8 mouse cellular contexts compared by ENCODE assay signal in the genomic region with DNA sequence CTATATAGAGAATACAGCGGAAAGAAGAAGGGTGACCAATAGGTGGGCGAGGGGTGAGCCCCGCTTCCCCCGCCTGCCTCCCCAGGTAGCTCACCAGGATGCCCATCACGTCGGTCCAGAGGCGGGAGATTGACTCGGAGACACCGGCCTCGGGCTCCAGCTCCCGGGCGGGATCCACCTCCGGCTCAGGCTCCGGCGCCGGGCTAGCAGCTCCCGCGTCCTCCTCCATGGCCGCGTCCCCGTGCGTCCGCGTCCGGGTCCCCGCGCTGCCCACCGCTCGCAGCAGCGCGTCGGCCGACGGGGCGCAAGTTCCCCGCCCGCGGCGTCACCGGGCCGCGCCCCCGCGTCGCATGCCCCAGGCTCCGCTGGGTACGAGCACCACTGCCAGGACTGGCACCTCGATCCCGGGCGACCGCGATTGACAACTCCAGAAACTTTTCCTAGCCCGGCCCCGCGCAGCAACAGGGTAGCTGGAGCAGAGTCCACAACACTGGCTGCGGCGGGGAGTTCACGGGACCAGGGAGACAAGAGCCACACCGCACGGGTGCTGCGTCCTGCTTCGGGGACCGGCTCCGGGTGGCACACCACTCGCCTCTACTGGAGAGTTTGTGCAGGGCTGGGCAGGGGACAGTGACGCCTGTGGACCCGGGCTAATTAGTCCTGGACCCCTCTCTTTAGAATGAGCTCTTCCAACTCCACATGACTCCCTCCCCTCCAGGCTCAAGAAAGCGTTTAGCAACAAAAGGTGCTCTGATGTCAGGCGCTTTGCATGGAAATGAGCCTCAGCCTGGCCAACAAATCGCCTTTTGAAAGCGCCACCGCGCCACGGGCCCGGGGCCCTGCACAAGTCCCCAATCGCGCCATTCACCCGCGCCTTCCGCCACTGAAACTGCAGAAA. TPM values are rescaled to one million over a fixed set of nuclear protein-coding genes. Genes with fewer than 3 reads are reported as not detected.
DNase-seq lines count a peak whose midpoint lies in the region; ATAC-seq lines count a peak whose summit lies in the region.

Gene Sash1 (minus strand): TSS at position 441 of the 898 bp plus-strand sequence.

- peak within 1 kb of the TSS; percentile 77 for H3K4me2 ChIP-seq in hindbrain, embryonic 11.5 days (replicated peaks; ENCODE audit: low read depth, low read length)
- H3K4me2 ChIP-seq in lung, embryonic 16.5 days (ENCODE audit: low read depth, low read length): peak within 1 kb of the TSS; percentile 76

- no peaks in the 10 kb centered on the region for H3K36me3 ChIP-seq in hindbrain, embryonic 11.5 days (ENCODE audit: control insufficient read depth, insufficient read depth, low read length)
- no peaks in the 10 kb centered on the region for H3K36me3 ChIP-seq in lung, embryonic 16.5 days (ENCODE audit: control insufficient read depth, insufficient read depth, low read length)

- peak within 1 kb of the TSS; percentile 93 for H3K27ac ChIP-seq in hindbrain, embryonic 11.5 days (ENCODE audit: low read depth, low read length)
- H3K27ac ChIP-seq in lung, embryonic 16.5 days (ENCODE audit: low read length): peak within 1 kb of the TSS; percentile 99

- no peaks in the 10 kb centered on the region for H3K4me1 ChIP-seq in hindbrain, embryonic 11.5 days (replicated peaks; ENCODE audit: control insufficient read depth, insufficient read depth, low read length)
- peaks cover 17% of the 10 kb centered on the region for H3K4me1 ChIP-seq in lung, embryonic 16.5 days (replicated peaks; ENCODE audit: control insufficient read depth, insufficient read depth, low read length)

- H3K9me3 ChIP-seq in hindbrain, embryonic 11.5 days (ENCODE audit: control insufficient read depth, low read length): no peaks in the 10 kb centered on the region
- no peaks in the 10 kb centered on the region for H3K9me3 ChIP-seq in lung, embryonic 16.5 days (ENCODE audit: control insufficient read depth, low read length)

- peak; percentile 94 for ATAC-seq in hindbrain, embryonic 11.5 days (ENCODE audit: low FRiP score)
- peak; percentile 93 for ATAC-seq in lung, embryonic 16.5 days (ENCODE audit: low read depth)

- peak within 1 kb of the TSS; percentile 77 for H3K9ac ChIP-seq in hindbrain, embryonic 11.5 days (ENCODE audit: low read depth, low read length)
- peak within 1 kb of the TSS; percentile 90 for H3K9ac ChIP-seq in lung, embryonic 16.5 days (ENCODE audit: low read length)

- under 1% methylated on average over 78 of the region's 80 CpGs for WGBS in hindbrain, embryonic 11.5 days
- under 1% methylated on average over 80 of the region's 80 CpGs for WGBS in lung, embryonic 16.5 days

- H3K4me3 ChIP-seq in hindbrain, embryonic 11.5 days (ENCODE audit: low read depth, low read length): peak within 1 kb of the TSS; percentile 68
- peak within 1 kb of the TSS; percentile 80 for H3K4me3 ChIP-seq in lung, embryonic 16.5 days (ENCODE audit: low read length)

- peak; percentile 83 for DNase-seq in NIH3T3 (ENCODE audit: low read depth)
- peak; percentile 44 for DNase-seq in cerebellum, adult 9-11 months
- DNase-seq in frontal cortex, postnatal 14 days (ENCODE audit: low spot score in 2 of 2): peak; percentile 65 to 67
- DNase-seq in hindbrain, embryonic 11.5 days (ENCODE audit: low spot score): peak; percentile 86
- DNase-seq in layer of hippocampus, postnatal 10 days (ENCODE audit: low spot score in 2 of 2): peak; percentile 76 to 82
- peak; percentile 75 for DNase-seq in ovary, postnatal 10 days (ENCODE audit: low spot score)
- DNase-seq in thymus, postnatal 0 days (ENCODE audit: low spot score): peak; percentile 60

- no peaks in the 10 kb centered on the region for H3K27me3 ChIP-seq in hindbrain, embryonic 11.5 days (ENCODE audit: control insufficient read depth, insufficient read depth, low read length)
- no peaks in the 10 kb centered on the region for H3K27me3 ChIP-seq in lung, embryonic 16.5 days (ENCODE audit: control insufficient read depth, insufficient read depth, low read depth, low read length)

RNA-seq across cellular contexts. Expression of gene Sash1, which starts in this region (rescaled TPM):
- polyA plus RNA-seq in hindbrain, embryonic 11.5 days (2014; fragmentation: Nextera tagmentation; extraction: Ambion mirVana): 5.2 and 6.5 TPM in 2 replicates
- total RNA-seq in layer of hippocampus, postnatal 10 days (2021): 100 to 1,000 TPM in 1 of 2 experiments, 10 to 100 TPM in 1; 92.0 to 101 TPM
- polyA plus RNA-seq in lung, embryonic 16.5 days (2015; fragmentation: Nextera tagmentation; extraction: Ambion mirVana): 4.1 and 4.6 TPM in 2 replicates
- 1.2 and 1.5 TPM in 2 replicates for polyA plus RNA-seq in thymus, postnatal 0 days (2015; fragmentation: Nextera tagmentation; extraction: Ambion mirVana)

Comparison
In these comparisons a context has a peak if more than half of its experiments do, and no peak if none do; other contexts are left out.
1. Peak in every context shown above with its lines: DNase-seq, ATAC-seq, H3K4me3 ChIP-seq and H3K27ac ChIP-seq.